Mouse (Mus musculus): ENCODE data around the gene Pcsk6. TPM values are rescaled to one million over a fixed set of nuclear protein-coding genes. Genes with fewer than 3 reads are reported as not detected.

Pcsk6 gene
- total and polyA plus RNA-seq, 3 experiments: 0.01 TPM; not detected in 2

DNA sequence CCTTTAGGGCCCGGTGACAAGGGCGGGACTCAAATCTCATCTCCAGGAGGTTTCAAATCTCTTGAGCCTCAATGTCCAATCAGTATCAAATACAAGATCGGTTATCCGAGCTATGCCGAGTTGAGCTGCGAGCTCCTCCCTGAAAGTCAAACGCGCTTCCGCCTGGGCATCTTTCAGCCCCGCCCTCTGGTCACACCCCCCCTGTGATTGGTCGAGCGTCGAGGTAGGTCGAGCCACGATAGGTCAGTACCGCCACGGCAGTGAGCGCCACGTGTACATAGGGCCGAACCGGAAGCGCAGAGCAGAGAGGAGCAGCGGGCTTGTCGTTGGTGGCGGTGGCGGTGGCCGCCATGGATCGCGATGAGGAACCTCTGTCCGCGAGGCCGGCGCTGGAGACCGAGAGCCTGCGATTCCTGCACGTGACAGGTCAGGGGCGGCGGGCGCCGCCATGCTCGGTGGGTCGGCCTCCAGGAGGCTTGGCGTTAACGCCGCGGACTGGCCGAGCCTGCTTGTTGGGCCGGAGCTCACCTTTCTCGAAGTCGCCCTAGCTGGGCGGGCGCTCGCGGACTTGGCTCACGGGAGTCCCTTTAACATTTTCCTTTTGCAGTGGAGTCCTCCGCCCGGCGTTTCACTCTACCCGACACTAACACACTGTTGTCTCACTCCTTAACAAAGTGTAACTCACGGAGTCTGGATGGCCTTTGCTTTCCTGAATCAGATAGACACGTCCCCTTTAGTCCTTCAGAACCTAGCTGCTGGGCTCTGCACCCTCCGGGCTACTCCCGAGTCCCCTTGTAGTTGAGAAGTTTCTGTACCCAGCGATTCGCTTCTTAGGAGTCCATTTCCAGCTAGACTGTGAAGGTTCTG is 218.1 kb downstream of the Pcsk6 start, which contains the start of gene Selenos (continued):
- peak; percentile 94 for TF ChIP-seq ELF1 (IDR thresholded peaks at IDR 0.05; ENCODE audit: low read depth, low read length)
- TF ChIP-seq EP300 (IDR thresholded peaks at IDR 0.05; ENCODE audit: low read depth in 1 of 2, low read length in 2 of 2): no peak
- peak; percentile 50 for TF ChIP-seq CHD2 (IDR thresholded peaks at IDR 0.05; ENCODE audit: low read length)
- TF ChIP-seq MAFK (IDR thresholded peaks at IDR 0.05; ENCODE audit: borderline replicate concordance, low read depth, low read length): no peak
- TF ChIP-seq USF1 (IDR thresholded peaks at IDR 0.05; ENCODE audit: low read depth, low read length): peak; percentile 86
- no peak for TF ChIP-seq MEF2A (IDR thresholded peaks at IDR 0.05; ENCODE audit: extremely low read depth, insufficient replicate concordance, low read depth, low read length, poor library complexity, severe bottlenecking)
- TF ChIP-seq NRF1 (IDR thresholded peaks at IDR 0.05; ENCODE audit: insufficient read depth, low read depth, low read length, poor library complexity, severe bottlenecking): peak; percentile 50; the same call in 1 of the 2 replicates
- TF ChIP-seq POLR2AphosphoS2 (IDR thresholded peaks at IDR 0.05; ENCODE audit: low read length): peak; percentile 72; the same call in 1 of the 2 replicates
- TF ChIP-seq TBP (IDR thresholded peaks at IDR 0.05; ENCODE audit: low read depth, low read length): peak; percentile 88
- peak; percentile 72 for TF ChIP-seq BHLHE40 (IDR thresholded peaks at IDR 0.05; ENCODE audit: borderline replicate concordance, low read depth, low read length)
- TF ChIP-seq ZKSCAN1 (IDR thresholded peaks at IDR 0.05; ENCODE audit: low read depth, low read length): no peak

DNA sequence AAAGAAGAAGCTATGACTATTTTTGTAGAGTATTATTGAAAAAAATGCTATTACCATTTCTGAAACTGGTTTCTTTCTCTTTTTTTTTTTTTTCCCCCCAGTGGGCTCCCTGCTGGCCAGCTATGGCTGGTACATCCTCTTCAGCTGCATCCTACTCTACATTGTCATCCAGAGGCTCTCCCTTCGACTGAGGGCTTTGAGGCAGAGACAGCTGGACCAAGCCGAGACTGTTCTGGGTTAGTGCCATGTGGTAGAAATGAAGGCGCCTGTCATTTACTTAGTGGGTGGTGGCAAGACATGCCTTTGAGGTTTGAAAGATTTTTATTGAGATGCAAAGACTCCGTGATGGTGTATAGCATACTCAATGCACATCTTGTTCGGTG is 218.7 kb downstream of the Pcsk6 start:
- Histone ChIP-seq H3K9me3 (replicated peaks; ENCODE audit: insufficient read depth, low read length) (no peaks in the 10 kb centered on the region), H3K4me1 (ENCODE audit: control insufficient read depth in 1 of 2, insufficient read depth in 2 of 2, low read length in 2 of 2) (peaks cover 0 to 2% of the 10 kb centered on the region in 2 experiments; a peak in 1 of 4 replicates), H3K36me3 (ENCODE audit: control insufficient read depth in 1 of 2, insufficient read depth in 2 of 2, low read length in 2 of 2) (peaks cover 10 to 14% of the 10 kb centered on the region in 2 experiments), H3K9ac (ENCODE audit: control insufficient read depth, low read depth, low read length, poor library complexity, severe bottlenecking) (peak overlapping the region; percentile 76), H3K27me3 (ENCODE audit: control insufficient read depth in 1 of 2, insufficient read depth in 2 of 2, low read length in 2 of 2) (no peaks in the 10 kb centered on the region), H3K4me3 (ENCODE audit: control insufficient read depth in 1 of 2, insufficient read depth in 1 of 2, low read depth in 2 of 2, low read length in 2 of 2) (peak overlapping the region; percentile 78 to 84), H3K27ac (ENCODE audit: control insufficient read depth, low read depth, low read length) (no peak overlapping the region; the same call in 1 of the 2 replicates), H3K79me2 (ENCODE audit: control insufficient read depth, insufficient read depth, low read length, poor library complexity) (peaks cover 5% of the 10 kb centered on the region)
- peak; percentile 51 for DNase-seq (ENCODE audit: low read depth, low spot score)
- TF ChIP-seq CTCF (IDR thresholded peaks at IDR 0.05 in 2 of 3, conservative IDR thresholded peaks at IDR 0.05 in 1 of 3; ENCODE audit: control insufficient read depth in 1 of 3, insufficient read depth in 1 of 3, low read depth in 2 of 3, low read length in 3 of 3, poor library complexity in 1 of 3, severe bottlenecking in 1 of 3): no peak; a peak in 1 of 6 replicates
- peak; percentile 74 for TF ChIP-seq ZNF384 (IDR thresholded peaks at IDR 0.05; ENCODE audit: low read depth, low read length)

DNA sequence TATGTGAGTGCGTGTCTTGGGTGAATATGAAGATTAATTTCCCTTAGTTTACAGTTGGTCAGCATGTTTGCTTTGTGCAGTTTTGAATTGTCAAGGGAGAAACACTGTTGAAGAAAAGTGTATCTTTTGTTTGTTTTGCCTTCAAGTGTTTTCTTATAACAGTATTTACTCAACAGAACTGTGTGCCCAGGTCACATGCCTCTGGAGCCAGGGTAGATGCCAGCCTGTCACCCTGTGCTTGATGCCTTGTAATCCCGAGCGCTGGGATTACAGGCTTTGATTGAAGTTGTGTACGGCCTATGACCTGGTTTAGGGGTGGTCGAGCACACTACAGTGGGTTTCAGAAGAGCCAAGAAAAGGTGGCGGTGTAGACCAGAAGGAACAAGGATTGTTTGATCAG is 222.2 kb downstream of the Pcsk6 start:
- H3K27me3 ChIP-seq (ENCODE audit: control insufficient read depth in 1 of 2, insufficient read depth in 2 of 2, low read length in 2 of 2): no peaks in the 10 kb centered on the region
- no peak overlapping the region for H3K27ac ChIP-seq (ENCODE audit: control insufficient read depth, low read depth, low read length)
- H3K4me1 ChIP-seq (ENCODE audit: control insufficient read depth in 1 of 2, insufficient read depth in 2 of 2, low read length in 2 of 2): peaks cover 0 to 2% of the 10 kb centered on the region in 2 experiments; a peak in 1 of 4 replicates
- no peaks in the 10 kb centered on the region for H3K9me3 ChIP-seq (replicated peaks; ENCODE audit: insufficient read depth, low read length)
- H3K9ac ChIP-seq (ENCODE audit: control insufficient read depth, low read depth, low read length, poor library complexity, severe bottlenecking): no peak overlapping the region
- no peak for TF ChIP-seq JUND (IDR thresholded peaks at IDR 0.05; ENCODE audit: low read depth, low read length)
- no peak for TF ChIP-seq ZNF384 (IDR thresholded peaks at IDR 0.05; ENCODE audit: low read depth, low read length)
- no peak for TF ChIP-seq POLR2AphosphoS2 (IDR thresholded peaks at IDR 0.05; ENCODE audit: low read length)
- TF ChIP-seq KAT2A (conservative IDR thresholded peaks at IDR 0.05; ENCODE audit: low read depth, low read length): no peak
- no peak for TF ChIP-seq ZMIZ1 (IDR thresholded peaks at IDR 0.05; ENCODE audit: low read depth, low read length)
- TF ChIP-seq MXI1 (IDR thresholded peaks at IDR 0.05; ENCODE audit: low read depth, low read length): no peak
- TF ChIP-seq RAD21 (IDR thresholded peaks at IDR 0.05; ENCODE audit: low read depth, low read length): no peak
- TF ChIP-seq UBTF (IDR thresholded peaks at IDR 0.05; ENCODE audit: borderline replicate concordance, insufficient read depth, low read depth, low read length): no peak
- no peak for TF ChIP-seq CHD1 (IDR thresholded peaks at IDR 0.05; ENCODE audit: low read depth, low read length)
- TF ChIP-seq ELF1 (IDR thresholded peaks at IDR 0.05; ENCODE audit: low read depth, low read length): no peak
- TF ChIP-seq NRF1 (IDR thresholded peaks at IDR 0.05; ENCODE audit: insufficient read depth, low read depth, low read length, poor library complexity, severe bottlenecking): no peak
- TF ChIP-seq HCFC1 (IDR thresholded peaks at IDR 0.05; ENCODE audit: low read depth, low read length): no peak
- no peak overlapping the region for H3K4me3 ChIP-seq (ENCODE audit: control insufficient read depth in 1 of 2, insufficient read depth in 1 of 2, low read depth in 2 of 2, low read length in 2 of 2)
- no peak for DNase-seq (ENCODE audit: low read depth, low spot score)
- H3K79me2 ChIP-seq (ENCODE audit: control insufficient read depth, insufficient read depth, low read length, poor library complexity): peaks cover 5% of the 10 kb centered on the region
- peaks cover 9 to 19% of the 10 kb centered on the region in 2 experiments for H3K36me3 ChIP-seq (ENCODE audit: control insufficient read depth in 1 of 2, insufficient read depth in 2 of 2, low read length in 2 of 2)
